Mouse (Mus musculus) MEL (cell line): ENCODE results near the gene Slamf7. TPM values are rescaled to one million over a fixed set of nuclear protein-coding genes. Genes with fewer than 3 reads are reported as not detected.

Source experiments
- DNase-seq: peaks from one replicate; pipeline ENCODE4 v3.0.0; 2011; ENCODE audit warnings: low read depth, low spot score
- H3K27ac ChIP-seq: 2 replicates; pipeline ENCODE4 v1.5.1; 2012; ENCODE audit warnings: low read depth, mild to moderate bottlenecking, control low read depth, low read length, moderate library complexity; ENCODE audit not compliant: control insufficient read depth
- H3K27me3 ChIP-seq, 2 experiments: fragments of 150-350 bp in 1 of 2; sonication (generic) in 1 of 2; 2 replicates each; pipeline ENCODE4 v1.6.1; 2012; ENCODE audit warnings: low read length in 2 of 2, mild to moderate bottlenecking in 2 of 2, improper control_type of control experiment in 1 of 2, moderate library complexity in 1 of 2; ENCODE audit not compliant: insufficient read depth in 2 of 2, control insufficient read depth in 1 of 2
- H3K36me3 ChIP-seq, 2 experiments: 2 replicates each; pipeline ENCODE4 v1.6.1; 2012 to 2014; ENCODE audit warnings: low read length in 2 of 2, improper control_type of control experiment in 1 of 2, inconsistent platforms in 1 of 2, mild to moderate bottlenecking in 1 of 2; ENCODE audit not compliant: insufficient read depth in 2 of 2, control insufficient read depth in 1 of 2
- H3K4me1 ChIP-seq, 2 experiments: fragments of 150-350 bp in 1 of 2; sonication (generic) in 1 of 2; 2 replicates each; pipeline ENCODE4 v1.6.1; 2012; ENCODE audit warnings: low read length in 2 of 2, improper control_type of control experiment in 1 of 2, mild to moderate bottlenecking in 1 of 2; ENCODE audit not compliant: insufficient read depth in 2 of 2, control insufficient read depth in 1 of 2
- H3K4me3 ChIP-seq, 2 experiments: fragments of 150-350 bp in 1 of 2; sonication (generic) in 1 of 2; 2 replicates each; pipeline ENCODE4 v1.5.1; 2012; ENCODE audit warnings: low read depth in 2 of 2, low read length in 2 of 2, mild to moderate bottlenecking in 2 of 2, moderate library complexity in 2 of 2, control low read depth in 1 of 2, improper control_type of control experiment in 1 of 2; ENCODE audit not compliant: control insufficient read depth in 1 of 2, insufficient read depth in 1 of 2
- H3K79me2 ChIP-seq: 2 replicates; pipeline ENCODE4 v1.6.1; 2012; ENCODE audit warnings: mild to moderate bottlenecking, low read length, moderate library complexity; ENCODE audit not compliant: control insufficient read depth, poor library complexity, insufficient read depth
- H3K9ac ChIP-seq: 2 replicates; pipeline ENCODE4 v1.6.1; 2012; ENCODE audit warnings: low read depth, mild to moderate bottlenecking, control low read depth, low read length, moderate library complexity; ENCODE audit not compliant: control insufficient read depth, poor library complexity, severe bottlenecking
- H3K9me3 ChIP-seq: fragments of 150-350 bp; sonication (generic); replicated peaks from 2 replicates; pipeline ENCODE4 v1.6.1; 2012; ENCODE audit warnings: mild to moderate bottlenecking, low read length, improper control_type of control experiment, moderate library complexity; ENCODE audit not compliant: insufficient read depth
- CHD1 ChIP-seq: IDR thresholded peaks from 2 replicates; pipeline ENCODE4 v1.6.1; 2012; ENCODE audit warnings: low read depth, mild to moderate bottlenecking, inconsistent platforms, low read length, improper control_type of control experiment
- CHD2 ChIP-seq: IDR thresholded peaks from 2 replicates; pipeline ENCODE4 v1.6.1; 2011; ENCODE audit warnings: low read length, improper control_type of control experiment
- CTCF ChIP-seq, 3 experiments: IDR thresholded peaks in 2 of 3; conservative IDR thresholded peaks in 1 of 3; 2 replicates each; pipeline ENCODE4 v1.5.1; 2011 to 2012; ENCODE audit warnings: low read length in 3 of 3, low read depth in 2 of 3, mild to moderate bottlenecking in 2 of 3, improper control_type of control experiment in 1 of 3, inconsistent platforms in 1 of 3, mixed read lengths in 1 of 3, moderate library complexity in 1 of 3; ENCODE audit not compliant: control insufficient read depth in 1 of 3, insufficient read depth in 1 of 3, poor library complexity in 1 of 3, severe bottlenecking in 1 of 3
- E2F4 ChIP-seq: IDR thresholded peaks from 2 replicates; pipeline ENCODE4 v1.6.1; 2011; ENCODE audit warnings: low read depth, low read length, improper control_type of control experiment, borderline replicate concordance
- ELF1 ChIP-seq: IDR thresholded peaks from 2 replicates; pipeline ENCODE4 v1.6.1; 2014; ENCODE audit warnings: low read depth, mild to moderate bottlenecking, inconsistent platforms, low read length, improper control_type of control experiment, moderate library complexity
- EP300 ChIP-seq, 2 experiments: IDR thresholded peaks; 2 replicates each; pipeline ENCODE4 v1.6.1; 2011; ENCODE audit warnings: improper control_type of control experiment in 2 of 2, low read length in 2 of 2, low read depth in 1 of 2, mild to moderate bottlenecking in 1 of 2
- ETS1 ChIP-seq: IDR thresholded peaks from 2 replicates; pipeline ENCODE4 v1.6.1; 2012; ENCODE audit warnings: low read depth, mild to moderate bottlenecking, inconsistent platforms, low read length, improper control_type of control experiment, moderate library complexity
- GABPA ChIP-seq: IDR thresholded peaks from 2 replicates; pipeline ENCODE4 v1.6.1; 2012; ENCODE audit warnings: low read depth, mild to moderate bottlenecking, inconsistent platforms, low read length, improper control_type of control experiment, moderate library complexity
- GATA1 ChIP-seq: IDR thresholded peaks from 2 replicates; pipeline ENCODE4 v1.6.1; 2011; ENCODE audit warnings: low read depth, low read length, improper control_type of control experiment
- HCFC1 ChIP-seq: IDR thresholded peaks from 2 replicates; pipeline ENCODE4 v1.6.1; 2012; ENCODE audit warnings: low read depth, mild to moderate bottlenecking, inconsistent platforms, low read length, improper control_type of control experiment, moderate library complexity
- JUND ChIP-seq: IDR thresholded peaks from 2 replicates; pipeline ENCODE4 v1.6.1; 2011; ENCODE audit warnings: low read depth, mild to moderate bottlenecking, improper control_type of control experiment, low read length
- KAT2A ChIP-seq: conservative IDR thresholded peaks from 2 replicates; pipeline ENCODE4 v1.6.1; 2012; ENCODE audit warnings: low read depth, low read length, improper control_type of control experiment, inconsistent platforms
- MAFK ChIP-seq: IDR thresholded peaks from 2 replicates; pipeline ENCODE4 v1.6.1; 2011; ENCODE audit warnings: low read depth, mild to moderate bottlenecking, low read length, improper control_type of control experiment, borderline replicate concordance
- MAX ChIP-seq: IDR thresholded peaks from 2 replicates; pipeline ENCODE4 v1.6.1; 2011; ENCODE audit warnings: low read length, improper control_type of control experiment
- MAZ ChIP-seq: IDR thresholded peaks from 2 replicates; pipeline ENCODE4 v1.6.1; 2012; ENCODE audit warnings: low read depth, mild to moderate bottlenecking, inconsistent platforms, low read length, improper control_type of control experiment
- MEF2A ChIP-seq: IDR thresholded peaks from 2 replicates; pipeline ENCODE4 v1.6.1; 2014; ENCODE audit warnings: low read depth, mild to moderate bottlenecking, inconsistent platforms, low read length, improper control_type of control experiment; ENCODE audit not compliant: poor library complexity, insufficient replicate concordance, severe bottlenecking; ENCODE audit errors: extremely low read depth
- MYB ChIP-seq: IDR thresholded peaks from 2 replicates; pipeline ENCODE4 v1.6.1; 2011; ENCODE audit warnings: mild to moderate bottlenecking, low read depth, low read length, improper control_type of control experiment
- NELFE ChIP-seq: IDR thresholded peaks from 2 replicates; pipeline ENCODE4 v1.6.1; 2011; ENCODE audit warnings: low read depth, low read length, improper control_type of control experiment
- NRF1 ChIP-seq: IDR thresholded peaks from 2 replicates; pipeline ENCODE4 v1.6.1; 2014; ENCODE audit warnings: low read depth, mild to moderate bottlenecking, inconsistent platforms, low read length, improper control_type of control experiment, moderate library complexity; ENCODE audit not compliant: poor library complexity, insufficient read depth, severe bottlenecking
- POLR2A ChIP-seq, 2 experiments: IDR thresholded peaks; 2 replicates each; pipeline ENCODE4 v1.6.1; 2011 to 2012; ENCODE audit warnings: low read length in 2 of 2, mild to moderate bottlenecking in 2 of 2, control low read depth in 1 of 2, improper control_type of control experiment in 1 of 2, low read depth in 1 of 2, moderate library complexity in 1 of 2; ENCODE audit not compliant: control insufficient read depth in 1 of 2, insufficient read depth in 1 of 2, poor library complexity in 1 of 2
- POLR2AphosphoS2 ChIP-seq: IDR thresholded peaks from 2 replicates; pipeline ENCODE4 v1.6.1; 2011; ENCODE audit warnings: low read length, improper control_type of control experiment
- POLR2AphosphoS5 ChIP-seq: IDR thresholded peaks from 2 replicates; pipeline ENCODE4 v1.6.1; 2012; ENCODE audit warnings: low read depth, borderline replicate concordance, mild to moderate bottlenecking, inconsistent platforms, low read length, moderate library complexity, mixed read lengths
- RCOR1 ChIP-seq: IDR thresholded peaks from 2 replicates; pipeline ENCODE4 v1.6.1; 2012; ENCODE audit warnings: low read depth, mild to moderate bottlenecking, inconsistent platforms, low read length, improper control_type of control experiment
- SIN3A ChIP-seq: IDR thresholded peaks from 2 replicates; pipeline ENCODE4 v1.6.1; 2012; ENCODE audit warnings: low read length, improper control_type of control experiment, inconsistent platforms
- SMC3 ChIP-seq: IDR thresholded peaks from 2 replicates; pipeline ENCODE4 v1.6.1; 2011; ENCODE audit warnings: low read depth, low read length, improper control_type of control experiment
- TAL1 ChIP-seq: IDR thresholded peaks from 2 replicates; pipeline ENCODE4 v1.6.1; 2012; ENCODE audit warnings: mild to moderate bottlenecking, inconsistent platforms, low read length, moderate library complexity, mixed read lengths
- TCF12 ChIP-seq: IDR thresholded peaks from 2 replicates; pipeline ENCODE4 v1.6.1; 2014; ENCODE audit warnings: low read depth, mild to moderate bottlenecking, inconsistent platforms, low read length, improper control_type of control experiment, moderate library complexity
- UBTF ChIP-seq: IDR thresholded peaks from 2 replicates; pipeline ENCODE4 v1.6.1; 2012; ENCODE audit warnings: low read depth, mild to moderate bottlenecking, inconsistent platforms, low read length, improper control_type of control experiment, moderate library complexity, borderline replicate concordance; ENCODE audit not compliant: insufficient read depth
- USF2 ChIP-seq, 2 experiments: IDR thresholded peaks; 2 replicates each; pipeline ENCODE4 v1.6.1; 2011 to 2012; ENCODE audit warnings: improper control_type of control experiment in 2 of 2, low read length in 2 of 2, borderline replicate concordance in 1 of 2, inconsistent platforms in 1 of 2, low read depth in 1 of 2, mild to moderate bottlenecking in 1 of 2; ENCODE audit not compliant: insufficient read depth in 1 of 2
- ZKSCAN1 ChIP-seq: IDR thresholded peaks from 2 replicates; pipeline ENCODE4 v1.6.1; 2012; ENCODE audit warnings: low read depth, mild to moderate bottlenecking, inconsistent platforms, low read length, improper control_type of control experiment, moderate library complexity
- ZMIZ1 ChIP-seq: IDR thresholded peaks from 2 replicates; pipeline ENCODE4 v1.6.1; 2012; ENCODE audit warnings: low read depth, mild to moderate bottlenecking, inconsistent platforms, low read length, improper control_type of control experiment, moderate library complexity
- polyA plus RNA-seq, 2 experiments: library from polyadenylated mRNA; stranded (reverse) in 1 of 2; unstranded in 1 of 2; fragments of >175 nt in 1 of 2; fragments of >200 nt in 1 of 2; gene quantifications; 2 replicates each; pipeline versions ENCODE4 v1.2.1 to v1.2.4; 2012; ENCODE audit warnings: low replicate concordance in 2 of 2, low read depth in 1 of 2; ENCODE audit not compliant: insufficient read length in 2 of 2, insufficient read depth in 1 of 2, missing spikeins in 1 of 2
- total RNA-seq: library from RNA; depleted of rRNA; stranded (reverse); fragments of 300-350 nt; gene quantifications from 2 replicates; pipeline ENCODE4 v1.2.3, GENCODE M21; 2012

The Slamf7 gene
- total and polyA plus RNA-seq, 3 experiments, result not detected

GRCm38 (mm10) chr1:171681531-171682299, 28.9 kb upstream of the Slamf7 start, which contains the start of gene Cd48 (continued):
- peak in 1 of 2 experiments; percentile 4; a peak in 1 of 4 replicates for TF ChIP-seq EP300 (IDR thresholded peaks at IDR 0.05; ENCODE audit: low read depth in 1 of 2, low read length in 2 of 2)
- TF ChIP-seq POLR2A (IDR thresholded peaks at IDR 0.05; ENCODE audit: control insufficient read depth in 1 of 2, insufficient read depth in 1 of 2, low read depth in 1 of 2, low read length in 2 of 2, poor library complexity in 1 of 2), result peak; percentile 32 to 69; a peak in 3 of 4 replicates
- TF ChIP-seq NELFE, result peak; percentile 64
- TF ChIP-seq ZMIZ1, result peak; percentile 51; the same call in 1 of the 2 replicates
- no peak for TF ChIP-seq TAL1
- TF ChIP-seq MYB, result no peak
- TF ChIP-seq E2F4, result no peak
- no peak for TF ChIP-seq ZKSCAN1
- TF ChIP-seq JUND, result no peak
- TF ChIP-seq, all 39 proteins: peak for 18

GRCm38 (mm10) chr1:171681009-171681408, 28.2 kb upstream of the Slamf7 start:
- Histone ChIP-seq H3K27ac (peak overlapping the region; percentile 97), H3K9ac (peak overlapping the region; percentile 97), H3K9me3 (no peaks in the 10 kb centered on the region)
- TF ChIP-seq POLR2AphosphoS5 (no peak), GATA1 (peak; percentile 43), POLR2A (IDR thresholded peaks at IDR 0.05; ENCODE audit: control insufficient read depth in 1 of 2, insufficient read depth in 1 of 2, low read depth in 1 of 2, low read length in 2 of 2, poor library complexity in 1 of 2) (peak; percentile 48 to 84; a peak in 2 of 4 replicates), EP300 (IDR thresholded peaks at IDR 0.05; ENCODE audit: low read depth in 1 of 2, low read length in 2 of 2) (peak; percentile 31 to 68; a peak in 3 of 4 replicates), UBTF (no peak), TCF12 (peak; percentile 50; the same call in 1 of the 2 replicates), USF2 (IDR thresholded peaks at IDR 0.05; ENCODE audit: borderline replicate concordance in 1 of 2, insufficient read depth in 1 of 2, low read depth in 1 of 2, low read length in 2 of 2) (no peak), HCFC1 (peak; percentile 64; the same call in 1 of the 2 replicates), ZKSCAN1 (no peak), MYB (no peak), ZMIZ1 (peak; percentile 66), KAT2A (no peak), CHD2 (no peak), MEF2A (no peak), NRF1 (no peak), RCOR1 (peak; percentile 17; the same call in 1 of the 2 replicates), CTCF (IDR thresholded peaks at IDR 0.05 in 2 of 3, conservative IDR thresholded peaks at IDR 0.05 in 1 of 3; ENCODE audit: control insufficient read depth in 1 of 3, insufficient read depth in 1 of 3, low read depth in 2 of 3, low read length in 3 of 3, poor library complexity in 1 of 3, severe bottlenecking in 1 of 3) (no peak), ELF1 (peak; percentile 92), CHD1 (no peak; the same call in 1 of the 2 replicates), MAZ (no peak), POLR2AphosphoS2 (peak; percentile 77), ETS1 (peak; percentile 54), SIN3A (peak; percentile 68; the same call in 1 of the 2 replicates), MAX (no peak; the same call in 1 of the 2 replicates), MAFK (no peak), NELFE (peak; percentile 74), SMC3 (no peak), JUND (0 out of 2 replicates have a peak, but pooled peaks have one; percentile 19), GABPA (no peak)

More at GRCm38 (mm10) chr1:171681009-171681408, 28.2 kb upstream of the Slamf7 start:
- DNase-seq, result peak; percentile 91
- no peaks in the 10 kb centered on the region for H3K27me3 ChIP-seq
- peaks cover 23% of the 10 kb centered on the region for H3K79me2 ChIP-seq
- peak overlapping the region; percentile 69 to 77 for H3K4me3 ChIP-seq
- peaks cover 0 to 47% of the 10 kb centered on the region in 2 experiments; a peak in 2 of 4 replicates for H3K36me3 ChIP-seq
- peaks cover 14 to 40% of the 10 kb centered on the region in 2 experiments for H3K4me1 ChIP-seq
